18 mouse cellular contexts compared by ENCODE assay signal in genomic region chr12:40485210-40485609, GRCm38 (mm10). TPM values are rescaled to one million over a fixed set of nuclear protein-coding genes. Genes with fewer than 3 reads are reported as not detected.
A peak's percentile ranks its signal among the peaks of the same experiment; 100 is the strongest.
DNase-seq lines count a peak whose midpoint lies in the region; ATAC-seq and TF ChIP-seq lines count a peak whose summit lies in the region.
"Had no signal": no experiment of that assay in that cellular context is flagged by ENCODE, and none has a peak within 500 bp of the region (broad histone marks: within the 10 kb centered on the region; RNA-seq: fewer than 3 reads in every experiment).

No protein-coding gene starts in this region.

- 0 out of 2 replicates have a peak overlapping the region, but pooled peaks have one; percentile 71 for H3K27ac ChIP-seq in heart, embryonic 13.5 days (replicated peaks)
- H3K27ac ChIP-seq in kidney, adult 2 months (ENCODE audit: insufficient read depth, low read depth, low read length): no peak overlapping the region
- H3K27ac ChIP-seq in left cerebral cortex, adult 2 months: peak overlapping the region; percentile 4; the same call in 1 of the 2 replicates
- H3K27ac ChIP-seq: embryonic facial prominence, embryonic 13.5 days; forebrain, embryonic 12.5 days; hindbrain, embryonic 10.5 days; hindbrain, embryonic 14.5 days; intestine, embryonic 15.5 days had no signal

- 72% methylated on average over 1 of the region's 1 CpGs for WGBS in heart, embryonic 13.5 days
- WGBS in kidney, adult 2 months: 74% methylated on average over 1 of the region's 1 CpGs

- no peak overlapping the region for H3K4me3 ChIP-seq in heart, embryonic 13.5 days
- no peak overlapping the region for H3K4me3 ChIP-seq in kidney, adult 2 months (ENCODE audit: insufficient read depth, low read depth, low read length)
- H3K4me3 ChIP-seq in left cerebral cortex, adult 2 months: no peak overlapping the region
- H3K4me3 ChIP-seq: embryonic facial prominence, embryonic 13.5 days; forebrain, embryonic 12.5 days; hindbrain, embryonic 10.5 days; intestine, embryonic 15.5 days had no signal

- TF ChIP-seq CTCF in kidney, adult 2 months (conservative IDR thresholded peaks at IDR 0.05; ENCODE audit: insufficient read depth, insufficient read length, low read depth, low read length): no peak
- no peak for TF ChIP-seq CTCF in left cerebral cortex, adult 2 months (IDR thresholded peaks at IDR 0.05)

- H3K9me3 ChIP-seq in heart, embryonic 13.5 days: no peaks in the 10 kb centered on the region
- H3K9me3 ChIP-seq: embryonic facial prominence, embryonic 13.5 days; forebrain, embryonic 12.5 days; hindbrain, embryonic 10.5 days; intestine, embryonic 15.5 days had no signal

- H3K4me2 ChIP-seq in heart, embryonic 13.5 days: no peak overlapping the region
- H3K4me2 ChIP-seq: embryonic facial prominence, embryonic 13.5 days; forebrain, embryonic 12.5 days; hindbrain, embryonic 14.5 days; intestine, embryonic 15.5 days had no signal

- H3K27me3 ChIP-seq in heart, embryonic 13.5 days (replicated peaks): no peaks in the 10 kb centered on the region
- H3K27me3 ChIP-seq in kidney, adult 2 months (replicated peaks; ENCODE audit: control insufficient read depth, insufficient read depth, low read length): no peaks in the 10 kb centered on the region
- H3K27me3 ChIP-seq: embryonic facial prominence, embryonic 13.5 days; forebrain, embryonic 12.5 days; intestine, embryonic 15.5 days had no signal

- no peak for DNase-seq in heart, postnatal 4 days
- DNase-seq in kidney, adult 2 months: peak; percentile 49
- DNase-seq in kidney, adult 18-20 months: no peak
- DNase-seq in left cerebral cortex, adult 2 months (ENCODE audit: extremely low spot score in 1 of 2, low spot score in 2 of 2): no peak
- DNase-seq in left cerebral cortex, postnatal 14 days (ENCODE audit: low spot score in 2 of 2): no peak
- DNase-seq: adrenal gland, adult 2 months; adrenal gland, postnatal 25 days; cerebellum, adult 18-20 months; cerebellum, adult 9-11 months; cerebellum, postnatal 36 days; gastrocnemius, postnatal 25 days had no signal

- H3K9ac ChIP-seq in heart, embryonic 13.5 days: no peak overlapping the region
- H3K9ac ChIP-seq: embryonic facial prominence, embryonic 13.5 days; forebrain, embryonic 12.5 days; hindbrain, embryonic 14.5 days; intestine, embryonic 15.5 days had no signal

- ATAC-seq in heart, embryonic 13.5 days (ENCODE audit: extremely low read depth, insufficient number of reproducible peaks, low FRiP score, low TSS enrichment): no peak
- ATAC-seq: forebrain, embryonic 16.5 days; intestine, embryonic 15.5 days had no signal

- H3K36me3 ChIP-seq in heart, embryonic 13.5 days: no peaks in the 10 kb centered on the region
- H3K36me3 ChIP-seq in kidney, adult 2 months (ENCODE audit: control insufficient read depth, insufficient read depth, low read length): no peaks in the 10 kb centered on the region
- H3K36me3 ChIP-seq: embryonic facial prominence, embryonic 13.5 days; forebrain, embryonic 12.5 days; hindbrain, embryonic 10.5 days; intestine, embryonic 15.5 days had no signal

- intact Hi-C loops in left cerebral cortex, adult 2 months (cut with DNase I): no loop called here
- intact Hi-C loops in left cerebral cortex, postnatal 14 days (cut with DNase I): no loop called here

- no peak for TF ChIP-seq POLR2A in kidney, adult 2 months (IDR thresholded peaks at IDR 0.05; ENCODE audit: low read depth, low read length)

- H3K4me1 ChIP-seq in heart, embryonic 13.5 days: peaks cover 23% of the 10 kb centered on the region
- H3K4me1 ChIP-seq in kidney, adult 2 months (ENCODE audit: control insufficient read depth, insufficient read depth, low read length): 0 out of 2 replicates have a peak, but pooled peaks cover 7% of the 10 kb centered on the region

RNA-seq across cellular contexts. Expression of gene Dock4, which starts 39.5 kb away (rescaled TPM):
- polyA plus RNA-seq in heart, embryonic 13.5 days (2015; fragmentation: Nextera tagmentation; extraction: Ambion mirVana): 6.2 and 6.9 TPM in 2 replicates
- 10 to 100 TPM; 21.0 to 24.0 TPM for total RNA-seq in heart, postnatal 4 days (2021)
- polyA plus RNA-seq in kidney, adult 2 months (2012; rRNA removed): 4.1 and 4.3 TPM in 2 replicates
- total RNA-seq in left cerebral cortex, adult 2 months (2021): 100 to 1,000 TPM in 1 of 2 experiments, 10 to 100 TPM in 1; 97.3 to 104 TPM
- total RNA-seq in left cerebral cortex, postnatal 14 days (2021): 10 to 100 TPM; 86.1 to 86.3 TPM

RNA-seq across cellular contexts. Expression of gene Zfp277, which starts 39.5 kb away (rescaled TPM):
- 27.8 and 30.4 TPM in 2 replicates for polyA plus RNA-seq in heart, embryonic 13.5 days (2015; fragmentation: Nextera tagmentation; extraction: Ambion mirVana)
- 10 to 100 TPM; 18.7 to 19.6 TPM for total RNA-seq in heart, postnatal 4 days (2021)
- 5.9 and 7.3 TPM in 2 replicates for polyA plus RNA-seq in kidney, adult 2 months (2012; rRNA removed)
- total RNA-seq in left cerebral cortex, adult 2 months (2021): 10 to 100 TPM; 18.7 to 19.6 TPM
- total RNA-seq in left cerebral cortex, postnatal 14 days (2021): 10 to 100 TPM; 19.9 to 20.9 TPM
